Mouse (Mus musculus) forebrain, embryonic 11.5 days (tissue): Measurements from ENCODE around the gene Olfr1410. TPM values are rescaled to one million over a fixed set of nuclear protein-coding genes. Genes with fewer than 3 reads are reported as not detected.

ENCODE experiments used
- ATAC-seq: fragments of 200-750 bp; cut with Nextera tagmentation; replicated peaks from 2 replicates; pipeline ENCODE4 v1.8.0; 2017; ENCODE audit warnings: moderate TSS enrichment; ENCODE audit not compliant: low FRiP score
- DNase-seq: peaks from one replicate; pipeline ENCODE4 v3.0.0-alpha.2; 2017; ENCODE audit warnings: low spot score
- H3K27ac ChIP-seq: fragments of 300-500 bp; sonication (generic); 2 replicates; pipeline ENCODE4 v1.5.1; 2014; ENCODE audit warnings: low read depth, low read length
- H3K27me3 ChIP-seq: fragments of 300-500 bp; sonication (generic); 2 replicates; pipeline ENCODE4 v1.6.1; 2014; ENCODE audit warnings: mild to moderate bottlenecking, low read length, mixed read lengths; ENCODE audit not compliant: control insufficient read depth, insufficient read depth
- H3K36me3 ChIP-seq: fragments of 300-500 bp; sonication (generic); 2 replicates; pipeline ENCODE4 v1.6.1; 2014; ENCODE audit warnings: mild to moderate bottlenecking, low read length, moderate library complexity, mixed read lengths; ENCODE audit not compliant: control insufficient read depth, insufficient read depth
- H3K4me1 ChIP-seq: fragments of 300-500 bp; sonication (generic); replicated peaks from 2 replicates; pipeline ENCODE4 v1.6.1; 2014; ENCODE audit warnings: low read length, mixed read lengths; ENCODE audit not compliant: control insufficient read depth, insufficient read depth
- H3K4me2 ChIP-seq: fragments of 300-500 bp; sonication (generic); 2 replicates; pipeline ENCODE4 v1.6.1; 2014; ENCODE audit warnings: low read depth, mild to moderate bottlenecking, low read length, moderate library complexity, mixed read lengths; ENCODE audit not compliant: severe bottlenecking
- H3K4me3 ChIP-seq: fragments of 300-500 bp; sonication (generic); 2 replicates; pipeline ENCODE4 v1.5.1; 2014; ENCODE audit warnings: low read depth, low read length
- H3K9ac ChIP-seq: fragments of 300-500 bp; sonication (generic); 2 replicates; pipeline ENCODE4 v1.6.1; 2014; ENCODE audit warnings: low read length
- H3K9me3 ChIP-seq: fragments of 300-500 bp; sonication (generic); 2 replicates; pipeline ENCODE4 v1.6.1; 2016; ENCODE audit warnings: low read length, mixed read lengths; ENCODE audit not compliant: control insufficient read depth
- WGBS: fragments of 180-500 bp; shearing (Covaris S2); extraction: QIAGEN DNeasy Blood & Tissue Kit; methylation state at CpG from one replicate; pipeline ENCODE4 v1.1.7; 2014; 5-methylcytosine and 5-hydroxymethylcytosine counted together
- polyA plus RNA-seq: library from polyadenylated mRNA; unstranded; fragments of >200 nt; fragmentation: Nextera tagmentation; extraction: Ambion mirVana; gene quantifications from 2 replicates; pipeline ENCODE4 v1.2.1, GENCODE M21; 2014

The Olfr1410 gene
- polyA plus RNA-seq, 1 experiment from 2014 or later: not detected

DNA sequence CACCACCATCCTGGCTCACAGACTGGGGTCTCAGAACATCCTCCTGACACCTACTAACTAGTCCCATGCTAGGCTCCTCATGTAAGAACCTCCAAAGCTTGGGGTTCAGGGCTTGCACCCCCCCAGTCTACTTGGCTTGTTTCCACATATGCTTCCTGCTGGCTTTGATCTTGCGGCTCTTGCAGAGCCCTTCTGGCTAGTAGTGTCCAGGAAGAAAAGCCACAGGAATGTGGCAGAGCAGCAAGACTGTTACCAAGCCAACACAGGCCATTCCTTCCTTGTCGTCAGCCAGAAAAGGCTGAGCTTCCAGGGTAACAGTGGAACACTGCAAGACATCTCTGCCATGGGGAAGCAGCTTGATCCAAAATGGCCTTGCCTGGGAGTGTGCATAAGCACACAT lies 49.1 kb downstream of the Olfr1410 start:
- 62% methylated on average over 2 of the region's 2 CpGs for WGBS
- no peak overlapping the region for H3K4me2 ChIP-seq
- no peaks in the 10 kb centered on the region for H3K9me3 ChIP-seq
- no peaks in the 10 kb centered on the region for H3K4me1 ChIP-seq
- DNase-seq: no peak
- no peak overlapping the region for H3K9ac ChIP-seq
- no peaks in the 10 kb centered on the region for H3K27me3 ChIP-seq
- H3K36me3 ChIP-seq: no peaks in the 10 kb centered on the region
- ATAC-seq: no peak
- H3K27ac ChIP-seq: no peak overlapping the region
- H3K4me3 ChIP-seq: no peak overlapping the region

DNA sequence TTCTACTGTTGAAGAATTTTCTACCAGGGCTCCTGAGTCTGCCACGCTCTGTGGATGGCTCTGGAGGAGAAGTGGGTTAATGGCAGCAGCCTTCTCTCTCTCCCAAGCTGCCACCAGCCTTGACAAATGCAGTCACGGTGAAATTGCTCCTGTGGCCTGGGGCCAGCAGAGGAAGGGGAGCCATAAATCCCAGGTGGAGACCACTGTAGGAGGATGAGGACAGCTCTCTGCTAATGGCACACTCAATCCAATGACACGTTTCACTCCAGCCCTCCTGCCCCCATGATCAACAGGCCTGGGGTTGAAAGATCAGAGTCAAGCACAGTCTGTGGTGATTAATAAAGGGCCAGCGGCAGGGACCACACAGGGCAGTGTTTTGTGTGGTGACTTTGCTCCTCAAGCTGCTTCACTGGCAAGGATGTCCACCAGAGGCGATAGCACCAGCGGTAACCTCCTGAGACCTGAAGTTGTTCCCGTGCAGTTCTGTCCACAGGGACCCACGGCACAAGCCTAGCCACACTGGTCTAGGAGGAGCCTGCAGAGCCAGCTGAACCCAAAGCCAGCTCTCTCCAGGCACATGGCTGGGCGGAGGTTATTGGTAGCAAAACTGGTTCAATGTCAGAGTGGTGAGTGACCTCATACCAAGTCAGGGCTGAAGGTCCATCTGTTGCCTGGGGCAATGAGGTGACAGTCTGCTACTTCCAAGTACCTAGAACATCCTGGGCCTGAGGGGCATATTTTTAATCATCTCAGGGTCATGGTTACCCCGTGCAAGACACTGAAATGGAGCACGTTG lies 51.6 kb downstream of the Olfr1410 start:
- Histone ChIP-seq H3K9ac (no peak overlapping the region), H3K4me2 (no peak overlapping the region), H3K9me3 (no peaks in the 10 kb centered on the region), H3K4me1 (no peaks in the 10 kb centered on the region), H3K4me3 (no peak overlapping the region), H3K36me3 (no peaks in the 10 kb centered on the region), H3K27ac (no peak overlapping the region), H3K27me3 (no peaks in the 10 kb centered on the region)
- DNase-seq (no peak), ATAC-seq (no peak)
- 84% methylated on average over 11 of the region's 11 CpGs for WGBS

DNA sequence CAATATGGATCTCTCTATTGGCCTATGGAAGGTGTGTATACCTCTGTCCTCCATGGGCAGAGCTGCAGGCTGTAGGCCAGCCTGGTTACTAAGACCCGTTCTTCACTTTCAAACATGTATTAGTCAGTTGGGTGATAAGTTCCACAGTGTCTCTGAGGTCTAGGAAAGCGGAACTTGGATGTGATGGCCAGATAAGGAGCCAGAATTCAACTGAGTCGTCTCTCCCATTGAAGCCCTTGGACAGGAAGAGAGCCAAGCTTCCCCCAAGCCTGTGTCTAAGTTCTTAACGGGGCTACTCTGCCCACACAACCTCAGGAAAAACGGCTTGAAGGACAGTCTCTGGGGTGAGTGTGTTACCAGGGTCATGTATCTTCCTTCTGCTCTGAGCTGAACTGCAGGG lies 53.8 kb downstream of the Olfr1410 start:
- Histone ChIP-seq H3K9ac (no peak overlapping the region), H3K36me3 (no peaks in the 10 kb centered on the region), H3K9me3 (no peaks in the 10 kb centered on the region), H3K27ac (no peak overlapping the region), H3K4me2 (no peak overlapping the region), H3K4me1 (no peaks in the 10 kb centered on the region), H3K27me3 (no peaks in the 10 kb centered on the region), H3K4me3 (no peak overlapping the region)
- DNase-seq: no peak
- 71% methylated on average over 5 of the region's 5 CpGs for WGBS
- no peak for ATAC-seq

Other genes starting within 250 kb of the Olfr1410 start
- 262 and 271 TPM in 2 replicates for gene Ndufa10, start 131.9 kb upstream of the Olfr1410 start, polyA plus RNA-seq
- not detected in 2 replicates for gene Olfr1416, start 120.7 kb upstream of the Olfr1410 start, polyA plus RNA-seq
- gene Olfr1415, start 109.7 kb upstream of the Olfr1410 start, polyA plus RNA-seq: not detected in 2 replicates
- gene Olfr1414, start 87.1 kb upstream of the Olfr1410 start, polyA plus RNA-seq: not detected in 2 replicates
- gene Olfr1413, start 34.5 kb upstream of the Olfr1410 start, polyA plus RNA-seq: not detected in 2 replicates
- not detected in 2 replicates for gene Olfr1412, start 20.0 kb upstream of the Olfr1410 start, polyA plus RNA-seq
- gene Olfr1411, start 11.4 kb upstream of the Olfr1410 start, polyA plus RNA-seq: not detected in 2 replicates
- 0.15 TPM in 1 of 2 replicates, not detected in the other for gene Olfr12, start 12.0 kb downstream of the Olfr1410 start, polyA plus RNA-seq
- 346 and 366 TPM in 2 replicates for gene Cops9, start 36.2 kb downstream of the Olfr1410 start, polyA plus RNA-seq
- gene Otos, start 43.1 kb downstream of the Olfr1410 start, polyA plus RNA-seq: not detected in 2 replicates
- gene Gpc1, start 225.9 kb downstream of the Olfr1410 start, polyA plus RNA-seq: 139 and 154 TPM in 2 replicates